Mouse (Mus musculus) lung, postnatal 4 days (tissue): ENCODE data around the gene Sept10.
"Not testable (repeated sequence)": the region's sequence is repeated elsewhere in the genome, so short reads cannot be mapped to it uniquely, and the experiment has no call there.

Experiments
- DNase-seq, 2 experiments: peaks; one replicate each; pipeline ENCODE4 v3.0.0; 2021

Gene Sept10

DNA sequence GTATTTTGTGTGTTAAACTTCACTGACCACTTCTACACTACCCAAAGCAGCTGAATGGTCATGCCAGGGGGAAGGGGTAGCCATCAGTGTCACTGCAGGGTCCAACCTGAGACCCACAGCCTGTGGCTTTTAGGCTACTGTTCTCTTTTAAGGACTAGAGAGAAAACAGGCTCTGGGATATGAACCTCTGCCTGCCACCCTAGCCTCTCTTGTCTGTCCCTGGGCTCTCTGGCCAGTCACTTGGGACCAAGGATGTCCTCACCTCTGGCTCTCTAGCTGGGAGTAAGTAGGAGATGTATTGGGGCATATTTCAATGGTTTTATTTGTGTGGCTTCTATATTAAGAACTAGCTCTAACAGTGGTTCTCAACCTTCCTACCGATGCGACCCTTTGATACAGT lies 101.8 kb downstream of the Sept10 start:
- DNase-seq, result no peak

DNA sequence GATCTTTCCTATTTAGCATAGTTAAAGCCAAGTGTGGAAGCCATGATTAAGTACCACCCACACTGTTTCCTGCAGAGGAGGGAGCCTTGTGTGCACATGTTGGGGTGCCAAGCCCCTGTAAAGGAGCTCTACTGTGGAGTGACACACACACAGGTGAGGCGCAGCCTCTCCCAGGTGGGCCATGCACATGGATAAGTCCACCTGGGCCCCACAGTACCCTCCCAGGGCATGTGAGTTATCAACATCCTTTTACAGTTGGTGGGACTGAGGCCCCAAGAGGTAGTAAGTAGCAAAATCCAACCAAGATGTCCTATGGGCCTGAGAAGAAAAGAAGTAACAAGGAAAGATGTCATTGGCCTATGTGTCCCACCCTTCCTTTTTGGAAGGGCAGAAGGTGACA lies 102.6 kb downstream of the Sept10 start:
- DNase-seq, result no peak

DNA sequence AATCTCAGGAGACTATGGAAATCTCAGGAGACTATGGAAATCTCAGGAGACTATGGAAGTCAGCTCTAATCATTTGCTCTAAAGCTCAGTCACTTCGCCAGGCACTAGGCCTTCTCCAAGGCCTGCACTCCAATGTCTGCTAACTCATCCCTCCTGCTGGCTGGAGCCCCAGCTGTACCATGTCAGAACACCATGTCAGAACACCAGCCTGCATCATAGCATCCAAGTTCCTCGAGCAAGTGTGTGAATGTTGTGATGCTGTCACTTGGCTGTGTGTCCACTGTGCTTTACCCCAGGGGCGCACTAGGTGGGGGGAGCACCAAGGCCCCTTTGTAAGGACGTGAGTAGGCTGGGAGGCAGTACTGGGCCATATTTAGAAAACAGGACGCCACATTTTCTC lies 104.1 kb downstream of the Sept10 start:
- DNase-seq, result peak in 1 of 2 experiments; percentile 55

DNA sequence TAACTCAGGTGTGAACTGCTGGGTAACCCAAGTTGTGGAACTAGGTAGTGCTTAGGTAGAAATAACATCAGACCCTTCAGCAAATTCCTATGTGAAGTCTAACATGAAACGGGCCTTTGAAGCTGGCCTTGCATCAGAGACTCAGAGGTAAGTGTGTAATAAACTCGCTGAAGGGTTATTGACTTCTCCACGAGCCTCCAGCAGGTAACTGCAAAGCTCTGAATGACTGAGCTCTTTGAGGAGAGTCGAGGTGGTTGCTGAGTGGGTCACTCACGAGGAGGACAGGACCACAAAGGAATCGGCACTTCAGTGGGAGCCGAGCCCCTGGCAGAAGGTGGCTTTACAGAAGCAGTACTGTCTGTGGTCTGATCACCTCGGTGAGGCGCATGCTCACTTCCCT lies 105.3 kb downstream of the Sept10 start:
- DNase-seq, result peak in 1 of 2 experiments; percentile 57

DNA sequence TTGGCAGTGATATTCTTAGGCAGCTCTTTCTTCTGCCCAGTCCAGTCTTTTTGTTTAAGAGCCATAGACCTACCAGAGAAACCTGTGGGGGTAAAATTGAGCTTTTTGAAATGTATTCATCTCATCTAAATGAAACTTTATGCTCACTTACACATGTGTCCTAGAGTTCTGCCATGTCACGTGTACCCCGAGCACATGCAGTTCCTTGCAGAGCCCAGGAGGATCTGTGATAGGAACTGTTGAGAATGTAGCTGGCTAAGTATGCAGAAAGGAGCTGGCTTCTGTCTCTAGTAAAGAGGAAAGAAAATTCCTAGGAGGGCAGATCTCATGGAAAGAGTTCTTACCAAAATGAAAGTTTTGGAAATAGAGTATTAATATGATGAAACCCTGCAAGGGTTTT lies 106.0 kb downstream of the Sept10 start:
- no peak for DNase-seq

DNA sequence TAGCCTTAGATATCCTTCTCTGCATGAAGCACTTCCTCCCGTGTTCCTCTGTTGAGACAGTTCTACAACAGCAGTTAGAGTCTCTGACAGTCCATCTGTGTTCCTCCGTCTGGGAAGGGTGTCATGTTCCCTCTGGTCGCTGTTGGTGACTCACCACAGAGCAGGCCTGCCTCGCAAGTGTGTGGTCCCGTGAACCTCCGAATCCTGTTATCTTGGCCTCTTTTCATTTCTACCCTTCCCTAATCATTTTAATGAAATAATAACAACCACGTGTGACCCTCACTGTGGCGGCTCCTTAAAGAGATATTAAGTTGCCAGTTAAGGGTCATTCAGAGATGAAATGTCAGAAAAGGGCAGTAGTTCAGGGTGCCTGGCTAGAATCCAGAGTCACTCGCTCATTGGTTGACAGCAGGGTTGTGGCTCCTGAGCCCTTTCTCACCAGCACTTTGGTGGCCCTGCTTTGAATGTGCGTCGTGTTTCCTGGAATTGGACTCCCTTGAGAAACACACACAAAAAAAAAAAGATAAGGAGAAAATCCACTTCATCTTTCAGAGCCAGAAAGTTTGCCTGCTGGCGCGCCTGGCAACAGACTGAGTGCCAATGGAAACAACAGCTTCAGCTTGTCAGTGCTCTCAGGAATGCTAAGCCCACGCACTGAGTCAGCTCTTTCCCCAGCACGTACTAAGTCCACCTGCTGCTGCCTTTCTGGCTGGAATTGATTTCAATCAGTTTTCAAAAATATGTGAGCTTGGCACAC lies 106.9 kb downstream of the Sept10 start:
- peak; percentile 41 to 77 for DNase-seq

DNA sequence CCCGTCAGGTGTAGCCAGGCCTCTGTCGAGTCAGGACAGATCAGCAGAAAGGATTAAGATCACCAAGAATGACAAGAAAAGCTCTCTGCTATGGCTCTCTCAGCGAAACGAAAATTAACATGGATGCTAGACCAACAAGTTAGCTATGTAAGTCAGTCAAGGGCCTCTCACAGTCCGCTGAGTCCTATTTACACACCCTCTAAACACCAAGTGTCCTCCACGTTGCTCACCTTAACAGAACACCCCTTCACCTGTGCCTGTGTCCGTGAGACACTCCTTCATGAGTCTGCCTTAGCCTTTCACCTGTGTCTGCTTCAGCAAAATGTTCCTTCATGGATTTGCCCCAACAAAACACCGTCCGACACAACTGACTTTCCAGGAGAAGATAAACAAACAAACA lies 108.3 kb downstream of the Sept10 start:
- peak in 1 of 2 experiments; percentile 29 for DNase-seq

DNA sequence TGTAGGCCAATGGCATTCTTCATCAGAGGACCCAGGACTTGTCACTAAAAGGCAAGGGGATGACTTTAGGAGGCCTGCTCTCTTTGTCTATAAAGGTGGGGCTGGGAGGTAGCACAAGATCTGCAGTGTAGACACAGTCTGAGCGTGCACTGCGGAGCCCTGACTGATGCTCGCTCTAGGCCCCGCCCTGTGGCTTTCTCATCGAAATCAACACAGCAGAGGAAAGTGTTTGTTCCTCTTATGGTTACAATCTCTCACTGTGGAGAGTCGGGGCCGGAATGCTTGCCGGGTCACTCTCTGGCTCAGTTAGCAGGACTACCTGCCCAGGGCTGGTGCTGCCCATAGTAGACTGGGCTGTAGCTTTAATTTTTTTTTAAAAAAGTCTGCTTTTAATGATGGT lies 108.9 kb downstream of the Sept10 start:
- peak in 1 of 2 experiments; percentile 17 for DNase-seq

DNA sequence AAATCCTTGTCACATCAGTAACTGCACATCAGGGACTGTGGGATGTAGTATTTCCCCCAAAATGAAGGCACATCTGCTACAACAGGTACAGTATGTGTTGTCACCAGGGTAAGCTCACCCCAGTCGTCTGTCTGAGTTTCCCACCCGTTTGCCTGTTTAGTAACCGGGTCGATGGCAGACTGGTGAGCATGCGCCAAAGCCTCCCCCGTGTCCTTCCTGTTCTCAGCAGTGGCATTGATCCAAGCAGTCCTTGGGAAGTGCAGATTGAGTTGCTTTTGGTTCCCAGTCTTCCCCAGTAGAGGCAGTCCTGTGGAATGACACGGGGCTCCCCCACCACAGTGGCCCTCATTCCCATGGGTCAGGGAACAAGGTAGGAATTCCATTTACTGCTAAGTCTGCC lies 111.3 kb downstream of the Sept10 start:
- DNase-seq, result peak in 1 of 2 experiments; percentile 19

DNA sequence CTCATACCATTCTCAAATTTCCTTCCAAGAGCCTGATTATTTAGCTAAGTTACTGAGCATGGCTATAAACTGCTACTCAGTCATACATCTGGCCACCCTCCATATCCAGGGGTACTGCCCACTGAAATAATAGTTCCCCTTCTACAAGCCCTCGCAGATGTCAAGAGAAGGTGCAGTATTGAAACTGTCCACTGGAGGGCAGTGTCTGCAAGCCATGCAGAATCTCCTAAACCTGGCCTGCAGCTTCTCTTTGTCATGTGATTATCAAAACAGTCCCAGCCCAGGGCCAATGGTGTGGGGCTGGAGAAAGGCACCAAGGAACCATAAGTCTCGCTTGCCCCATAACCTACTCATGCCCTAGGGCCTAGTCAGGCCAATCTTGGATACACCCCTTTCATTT lies 112.6 kb downstream of the Sept10 start:
- DNase-seq, result peak; percentile 68 to 84

DNA sequence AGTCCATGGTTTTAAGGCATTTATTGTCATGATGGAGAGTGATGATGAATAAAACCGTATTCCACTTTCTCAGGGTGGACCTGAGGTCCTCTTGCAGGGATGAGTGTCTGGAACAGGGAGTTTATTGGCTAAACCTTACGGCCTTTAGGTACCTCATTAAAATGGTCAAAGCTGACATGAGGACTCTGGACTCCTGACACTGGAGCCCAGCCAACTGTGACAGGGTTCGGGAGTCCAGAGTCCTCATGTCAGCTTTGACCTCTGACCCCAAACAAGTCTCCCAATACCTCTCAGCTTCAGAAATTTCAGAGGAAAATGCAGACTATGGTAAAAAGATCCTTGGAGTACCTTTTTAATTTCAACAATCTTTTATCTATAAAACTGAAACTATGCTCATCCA lies 115.0 kb downstream of the Sept10 start:
- DNase-seq, result peak in 1 of 2 experiments; percentile 10

DNA sequence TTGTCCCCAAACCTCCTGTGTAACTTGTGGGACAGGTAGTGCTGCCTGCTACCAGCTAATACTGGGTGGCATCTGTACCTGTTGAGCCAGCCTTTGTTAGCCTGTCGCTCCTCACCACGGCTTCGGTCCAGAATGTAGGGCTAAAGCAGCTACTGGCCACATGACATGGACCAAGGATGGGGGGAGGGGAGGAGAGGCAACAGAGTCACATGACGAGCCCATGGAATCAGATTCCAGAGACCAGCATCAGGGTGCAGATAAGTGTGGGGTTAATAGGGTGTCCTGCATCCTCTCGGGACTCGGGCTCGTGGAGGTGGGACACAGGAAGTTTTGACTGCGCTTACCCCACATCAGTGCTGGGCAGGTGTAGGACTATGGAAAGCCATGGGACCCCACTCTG lies 115.8 kb downstream of the Sept10 start:
- DNase-seq, result peak in 1 of 2 experiments; percentile 16

DNA sequence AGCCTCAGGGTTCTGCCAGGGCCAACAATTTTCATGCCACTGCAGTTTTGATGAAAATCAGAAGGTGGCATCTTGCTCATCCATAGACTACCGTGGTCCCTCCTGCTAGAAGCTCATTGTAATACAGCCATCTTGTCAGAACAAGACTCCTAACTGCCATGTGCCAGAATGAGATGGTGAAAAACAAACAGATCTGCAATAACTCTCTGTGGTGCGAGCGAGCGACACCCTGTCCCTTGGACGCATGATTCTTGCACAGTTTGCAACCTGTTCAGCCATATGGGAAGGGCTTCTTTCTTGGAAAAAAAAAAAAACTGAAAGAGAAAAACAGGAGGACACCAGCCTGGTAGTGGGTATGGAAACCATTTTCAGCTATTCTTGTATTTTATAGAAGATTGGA lies 117.0 kb downstream of the Sept10 start:
- DNase-seq, result peak in 1 of 2 experiments; percentile 1

DNA sequence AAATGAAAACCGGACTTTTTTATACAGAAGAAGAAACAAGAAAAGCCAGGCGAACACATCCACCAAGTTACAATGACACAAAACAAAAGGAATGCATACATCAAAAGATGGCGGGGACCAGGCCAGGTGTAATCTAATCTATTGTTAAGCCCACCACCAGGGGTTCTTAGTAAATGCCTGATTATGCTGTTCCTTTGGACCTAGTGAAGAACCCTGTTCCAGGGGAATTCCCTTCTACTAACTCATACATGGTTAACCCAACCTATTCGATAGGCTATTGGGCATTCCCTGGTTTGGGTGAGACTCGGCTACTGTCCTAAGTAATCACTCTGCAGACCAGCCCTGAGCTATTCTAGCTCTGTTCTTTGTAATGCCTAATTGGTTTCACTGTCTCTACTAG lies 118.6 kb downstream of the Sept10 start:
- DNase-seq, result not testable (repeated sequence)

DNA sequence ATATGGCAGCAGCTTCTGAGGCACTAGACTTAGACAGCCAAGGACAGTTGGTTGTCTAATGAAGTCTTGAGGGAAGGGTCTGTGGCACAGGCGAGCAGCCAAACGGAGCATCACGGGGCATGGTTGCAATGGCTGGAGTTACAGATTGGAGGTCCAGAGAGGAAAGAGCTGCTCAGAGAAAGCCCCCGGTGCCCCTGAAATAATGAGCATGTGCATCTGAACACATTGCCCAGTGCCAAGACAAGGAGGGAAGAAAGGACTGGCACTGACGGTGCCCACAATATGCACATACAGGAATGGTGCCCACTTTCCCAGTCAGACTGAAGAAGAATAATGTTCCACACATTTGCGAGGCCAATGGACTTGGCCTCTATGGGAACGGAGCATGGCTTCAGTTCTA lies 129.7 kb downstream of the Sept10 start:
- peak in 1 of 2 experiments; percentile 10 for DNase-seq
